In the genomic region with DNA sequence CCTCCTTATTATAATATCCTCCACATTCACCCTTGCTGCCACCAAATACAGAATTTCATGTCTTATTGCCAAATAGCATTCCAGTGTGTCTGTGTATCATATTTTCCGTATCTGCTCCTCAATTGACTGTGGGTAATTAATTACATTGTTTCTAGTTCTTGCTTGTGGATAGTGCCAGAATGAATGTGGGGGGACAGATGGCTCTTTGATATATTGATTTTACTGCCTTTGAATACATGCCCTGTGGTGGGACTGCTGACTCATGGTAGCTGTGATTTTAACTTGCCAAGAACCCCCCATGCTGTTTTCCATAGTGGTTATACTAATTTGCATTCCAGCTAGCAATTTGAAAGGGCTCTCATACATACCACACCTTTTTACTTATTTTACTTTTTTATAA, we compare ENCODE assay signal across 20 mouse cellular contexts.
DNase-seq lines count a peak whose midpoint lies in the region; ATAC-seq and TF ChIP-seq lines count a peak whose summit lies in the region.
"Had no signal": no experiment of that assay in that cellular context is flagged by ENCODE, and none has a peak within 500 bp of the region (broad histone marks: within the 10 kb centered on the region; RNA-seq: fewer than 3 reads in every experiment).

No protein-coding gene starts in this region.

- no peak for TF ChIP-seq POLR2A in heart, adult 2 months (IDR thresholded peaks at IDR 0.05; ENCODE audit: insufficient read depth, low read depth, low read length)

- 0 out of 2 replicates have a peak, but pooled peaks cover 3% of the 10 kb centered on the region for H3K36me3 ChIP-seq in forebrain, embryonic 13.5 days (ENCODE audit: poor library complexity, severe bottlenecking)
- no peaks in the 10 kb centered on the region for H3K36me3 ChIP-seq in forebrain, embryonic 10.5 days (replicated peaks)
- no peaks in the 10 kb centered on the region for H3K36me3 ChIP-seq in forebrain, postnatal 0 days (ENCODE audit: insufficient read depth)
- no peaks in the 10 kb centered on the region for H3K36me3 ChIP-seq in hindbrain, embryonic 16.5 days (ENCODE audit: control insufficient read depth, insufficient read depth, low read length)
- H3K36me3 ChIP-seq in heart, adult 2 months (ENCODE audit: control insufficient read depth, insufficient read depth, low read length), result no peaks in the 10 kb centered on the region
- H3K36me3 ChIP-seq: embryonic facial prominence, embryonic 10.5 days; G1E; heart, embryonic 13.5 days had no signal

- ATAC-seq in forebrain, embryonic 13.5 days, result peak; percentile 40; the same call in 1 of the 2 replicates
- peak; percentile 47 for ATAC-seq in forebrain, postnatal 0 days
- ATAC-seq in hindbrain, embryonic 16.5 days, result no peak
- ATAC-seq: CD4-positive, CD25-positive, alpha-beta regulatory T cell, adult 4 months; inflammation-experienced regulatory T-cells, adult 6 months; intestine, postnatal 0 days had no signal

- no peak for TF ChIP-seq CTCF in forebrain, postnatal 0 days (IDR thresholded peaks at IDR 0.05; ENCODE audit: low read depth)
- no peak for TF ChIP-seq CTCF in heart, adult 2 months (IDR thresholded peaks at IDR 0.05)

- H3K4me3 ChIP-seq in forebrain, embryonic 13.5 days, result no peak overlapping the region
- H3K4me3 ChIP-seq in forebrain, embryonic 10.5 days, result no peak overlapping the region
- H3K4me3 ChIP-seq in forebrain, postnatal 0 days (ENCODE audit: low read depth, low read length), result no peak overlapping the region
- no peak overlapping the region for H3K4me3 ChIP-seq in hindbrain, embryonic 16.5 days (ENCODE audit: low read length)
- H3K4me3 ChIP-seq in heart, adult 2 months, result no peak overlapping the region
- H3K4me3 ChIP-seq: embryonic facial prominence, embryonic 10.5 days; heart, embryonic 13.5 days; hindbrain, embryonic 15.5 days had no signal

- 0 out of 2 replicates have a peak, but pooled peaks cover 6% of the 10 kb centered on the region for H3K9me3 ChIP-seq in forebrain, embryonic 13.5 days (replicated peaks)
- H3K9me3 ChIP-seq in forebrain, embryonic 10.5 days, result no peaks in the 10 kb centered on the region
- peaks cover 7% of the 10 kb centered on the region; the same call in 1 of the 2 replicates for H3K9me3 ChIP-seq in forebrain, postnatal 0 days (ENCODE audit: low read length)
- peaks cover 9% of the 10 kb centered on the region for H3K9me3 ChIP-seq in hindbrain, embryonic 16.5 days (ENCODE audit: control insufficient read depth, low read length)
- H3K9me3 ChIP-seq: embryonic facial prominence, embryonic 10.5 days; hindbrain, embryonic 15.5 days had no signal

- no peak overlapping the region for H3K9ac ChIP-seq in forebrain, embryonic 13.5 days
- no peak overlapping the region for H3K9ac ChIP-seq in forebrain, postnatal 0 days
- no peak overlapping the region for H3K9ac ChIP-seq in hindbrain, embryonic 16.5 days (ENCODE audit: low read depth, low read length)
- no peak overlapping the region for H3K9ac ChIP-seq in heart, adult 2 months (ENCODE audit: low read depth, low read length)
- H3K9ac ChIP-seq: heart, embryonic 13.5 days; hindbrain, embryonic 15.5 days had no signal

- WGBS in forebrain, embryonic 13.5 days, result 79% methylated on average over 1 of the region's 1 CpGs
- 88% methylated on average over 1 of the region's 1 CpGs for WGBS in forebrain, embryonic 10.5 days
- WGBS in forebrain, postnatal 0 days, result 26% methylated on average over 1 of the region's 1 CpGs
- 65% methylated on average over 1 of the region's 1 CpGs for WGBS in hindbrain, embryonic 16.5 days
- 83% methylated on average over 1 of the region's 1 CpGs for WGBS in heart, adult 2 months

- H3K4me1 ChIP-seq in forebrain, embryonic 13.5 days, result peaks cover 4% of the 10 kb centered on the region; the same call in 1 of the 2 replicates
- H3K4me1 ChIP-seq in forebrain, embryonic 10.5 days, result no peaks in the 10 kb centered on the region
- no peaks in the 10 kb centered on the region for H3K4me1 ChIP-seq in forebrain, postnatal 0 days (ENCODE audit: insufficient read depth)
- H3K4me1 ChIP-seq in hindbrain, embryonic 16.5 days (ENCODE audit: control insufficient read depth, insufficient read depth, low read depth, low read length), result no peaks in the 10 kb centered on the region
- no peaks in the 10 kb centered on the region for H3K4me1 ChIP-seq in heart, adult 2 months (ENCODE audit: control insufficient read depth, insufficient read depth, low read length)
- H3K4me1 ChIP-seq: embryonic facial prominence, embryonic 10.5 days; heart, embryonic 13.5 days; hindbrain, embryonic 15.5 days had no signal

- H3K27me3 ChIP-seq in forebrain, embryonic 13.5 days, result no peaks in the 10 kb centered on the region
- no peaks in the 10 kb centered on the region for H3K27me3 ChIP-seq in forebrain, embryonic 10.5 days (ENCODE audit: poor library complexity, severe bottlenecking)
- no peaks in the 10 kb centered on the region for H3K27me3 ChIP-seq in forebrain, postnatal 0 days (ENCODE audit: insufficient read depth, low read length)
- H3K27me3 ChIP-seq in hindbrain, embryonic 16.5 days (replicated peaks; ENCODE audit: control insufficient read depth, insufficient read depth, low read length), result no peaks in the 10 kb centered on the region
- H3K27me3 ChIP-seq in heart, adult 2 months (ENCODE audit: control insufficient read depth, insufficient read depth, low read length), result no peaks in the 10 kb centered on the region
- H3K27me3 ChIP-seq: heart, embryonic 13.5 days; hindbrain, embryonic 15.5 days had no signal

- no peak for DNase-seq in forebrain, embryonic 10.5 days (ENCODE audit: extremely low spot score, low spot score)
- DNase-seq in layer of hippocampus, adult 18-20 months (ENCODE audit: low spot score in 2 of 2), result peak; percentile 39 to 73
- DNase-seq in layer of hippocampus, postnatal 25 days (ENCODE audit: extremely low spot score in 1 of 2, low spot score in 1 of 2), result no peak
- DNase-seq in forebrain, postnatal 0 days, result no peak
- DNase-seq in heart, adult 2 months, result no peak
- DNase-seq: adrenal gland, postnatal 10 days; B cell, adult 2 months; cerebellum, adult 18-20 months; cerebellum, adult 9-11 months; gastrocnemius, postnatal 25 days; heart, postnatal 36 days had no signal

- TF ChIP-seq EP300 in heart, adult 2 months (IDR thresholded peaks at IDR 0.05; ENCODE audit: insufficient read depth, low read depth, low read length), result no peak

- H3K79me2 ChIP-seq in heart, adult 2 months (replicated peaks; ENCODE audit: control insufficient read depth, insufficient read depth, low read length), result no peaks in the 10 kb centered on the region

- no peak overlapping the region for H3K4me2 ChIP-seq in forebrain, embryonic 13.5 days
- H3K4me2 ChIP-seq in forebrain, postnatal 0 days (ENCODE audit: low read depth), result no peak overlapping the region
- H3K4me2 ChIP-seq in hindbrain, embryonic 16.5 days (ENCODE audit: low read length), result no peak overlapping the region
- H3K4me2 ChIP-seq: heart, embryonic 13.5 days; hindbrain, embryonic 15.5 days had no signal

- intact Hi-C loops in heart, adult 2 months (cut with DNase I), result no loop called here

- no peak overlapping the region for H3K27ac ChIP-seq in forebrain, embryonic 13.5 days
- no peak overlapping the region for H3K27ac ChIP-seq in forebrain, embryonic 10.5 days
- no peak overlapping the region for H3K27ac ChIP-seq in forebrain, postnatal 0 days (ENCODE audit: low read depth, low read length)
- H3K27ac ChIP-seq in hindbrain, embryonic 16.5 days (ENCODE audit: low read depth, low read length), result no peak overlapping the region
- no peak overlapping the region for H3K27ac ChIP-seq in heart, adult 2 months
- H3K27ac ChIP-seq: embryonic facial prominence, embryonic 10.5 days; heart, embryonic 13.5 days; hindbrain, embryonic 15.5 days had no signal

Comparison
In these comparisons a context has a peak if more than half of its experiments do, and no peak if none do; other contexts are left out.
1. DNase-seq: peak in layer of hippocampus, adult 18-20 months (2 of 2); none in forebrain, embryonic 10.5 days (single experiment), layer of hippocampus, postnatal 25 days (0 of 2), forebrain, postnatal 0 days (single experiment) and heart, adult 2 months (0 of 2).